Mouse (Mus musculus): ENCODE measurements around the gene Map4k5.

The Map4k5 gene

GRCm38 (mm10) chr12:69892371-69893251, at the start of gene Map4k5, which contains the start of gene Atl1:
Map4k5 (minus strand) TSS chr12:69893200.
Atl1 (plus strand) TSS chr12:69892614.
- peak; percentile 86 for DNase-seq (ENCODE audit: low read depth, low spot score)

GRCm38 (mm10) chr12:69941655-69942329, 48.8 kb upstream of the Map4k5 start:
- no peak for DNase-seq (ENCODE audit: low read depth, low spot score)

- no peak for DNase-seq (ENCODE audit: low read depth, low spot score)
Measured at GRCm38 (mm10) chr12:69939291-69939690, 46.3 kb upstream of the Map4k5 start.

GRCm38 (mm10) chr12:69937731-69938130, 44.7 kb upstream of the Map4k5 start:
- no peak for DNase-seq (ENCODE audit: low read depth, low spot score)

- no peak for DNase-seq (ENCODE audit: low read depth, low spot score)
Measured at GRCm38 (mm10) chr12:69926716-69927115, 33.7 kb upstream of the Map4k5 start.

GRCm38 (mm10) chr12:69924012-69924411, 31.0 kb upstream of the Map4k5 start:
- DNase-seq (ENCODE audit: low read depth, low spot score), result peak; percentile 53

GRCm38 (mm10) chr12:69923603-69924002, 30.6 kb upstream of the Map4k5 start:
- no peak for DNase-seq (ENCODE audit: low read depth, low spot score)

GRCm38 (mm10) chr12:69923128-69923527, 30.1 kb upstream of the Map4k5 start:
- DNase-seq (ENCODE audit: low read depth, low spot score), result no peak

GRCm38 (mm10) chr12:69922099-69922498, 29.1 kb upstream of the Map4k5 start:
- DNase-seq (ENCODE audit: low read depth, low spot score), result no peak

GRCm38 (mm10) chr12:69917870-69918269, 24.9 kb upstream of the Map4k5 start:
- DNase-seq (ENCODE audit: low read depth, low spot score), result no peak

- DNase-seq (ENCODE audit: low read depth, low spot score), result no peak
Measured at GRCm38 (mm10) chr12:69912737-69913136, 19.7 kb upstream of the Map4k5 start.

- DNase-seq (ENCODE audit: low read depth, low spot score), result no peak
Measured at GRCm38 (mm10) chr12:69911906-69912305, 18.9 kb upstream of the Map4k5 start.

GRCm38 (mm10) chr12:69908511-69908900, 15.5 kb upstream of the Map4k5 start:
- DNase-seq (ENCODE audit: low read depth, low spot score), result no peak

- DNase-seq (ENCODE audit: low read depth, low spot score), result no peak
Measured at GRCm38 (mm10) chr12:69907667-69908510, 14.9 kb upstream of the Map4k5 start.

GRCm38 (mm10) chr12:69904991-69905390, 12.0 kb upstream of the Map4k5 start:
- no peak for DNase-seq (ENCODE audit: low read depth, low spot score)

- DNase-seq (ENCODE audit: low read depth, low spot score), result no peak
Measured at GRCm38 (mm10) chr12:69898119-69898518, 5.1 kb upstream of the Map4k5 start.

GRCm38 (mm10) chr12:69895046-69895445, 2.0 kb upstream of the Map4k5 start:
- DNase-seq (ENCODE audit: low read depth, low spot score), result no peak

GRCm38 (mm10) chr12:69893927-69894326, 927 bp upstream of the Map4k5 start:
- DNase-seq (ENCODE audit: low read depth, low spot score), result peak; percentile 20

GRCm38 (mm10) chr12:69891721-69892120, 1.3 kb downstream of the Map4k5 start:
- no peak for DNase-seq (ENCODE audit: low read depth, low spot score)

- no peak for DNase-seq (ENCODE audit: low read depth, low spot score)
Measured at GRCm38 (mm10) chr12:69890476-69890875, 2.5 kb downstream of the Map4k5 start.

GRCm38 (mm10) chr12:69890051-69890450, 2.9 kb downstream of the Map4k5 start:
- no peak for DNase-seq (ENCODE audit: low read depth, low spot score)

- DNase-seq (ENCODE audit: low read depth, low spot score), result no peak
Measured at GRCm38 (mm10) chr12:69888345-69888744, 4.7 kb downstream of the Map4k5 start.

Data from CD4-positive helper T cell, adult 2 months (primary cell).